Mouse (Mus musculus): ENCODE data around the gene Tifab.

- TF ChIP-seq POLR2A (IDR thresholded peaks at IDR 0.05; ENCODE audit: low read depth, low read length) (no peak), CTCF (IDR thresholded peaks at IDR 0.05; ENCODE audit: extremely low read depth, insufficient read length, insufficient replicate concordance, low read depth, low read length) (no peak)
These were observed 10.3 kb downstream of the Tifab start for GRCm38 (mm10) chr13:56168403-56168781.

Measured in small intestine, adult 2 months (tissue).